Mouse (Mus musculus): ENCODE results near the gene Zmat1.
"Not testable (repeated sequence)": the region's sequence is repeated elsewhere in the genome, so short reads cannot be mapped to it uniquely, and the experiment has no call there.

The Zmat1 gene

DNA sequence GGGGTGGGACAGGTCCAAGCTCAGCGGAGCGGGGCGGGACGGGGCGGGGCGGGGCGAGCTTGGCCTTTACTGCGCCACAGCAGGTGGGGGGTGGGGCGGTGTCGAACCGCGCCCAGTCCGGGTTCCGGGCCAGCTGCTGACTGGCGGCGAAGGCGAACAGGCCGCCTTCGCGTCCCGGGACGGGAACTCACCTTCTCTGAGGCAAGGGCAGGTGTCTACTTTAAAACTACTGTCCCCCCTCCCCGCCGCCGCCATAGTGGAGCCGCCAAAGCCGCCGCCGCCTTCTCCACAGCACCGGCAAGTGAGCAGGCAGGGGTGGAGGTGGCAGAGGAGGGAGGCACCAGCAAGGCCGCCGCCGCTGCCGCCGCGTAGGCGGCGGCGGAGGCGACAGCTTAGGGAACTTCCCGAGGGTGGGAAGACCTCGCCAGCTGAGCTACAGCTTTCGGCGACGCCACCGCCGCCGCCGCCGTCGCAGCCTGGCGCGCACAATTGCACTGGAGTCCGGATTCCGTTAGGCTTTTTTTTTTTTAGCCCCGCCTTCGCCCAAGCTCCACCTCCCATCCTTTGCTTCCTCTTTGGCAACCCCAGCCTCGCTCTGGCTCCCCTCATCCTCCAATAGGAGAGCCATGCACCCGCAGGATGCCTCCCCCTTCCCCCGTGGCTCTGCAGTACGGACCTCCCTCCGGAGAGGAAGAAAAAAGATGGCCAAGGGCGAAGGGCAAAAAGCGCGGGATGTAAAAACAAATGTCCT lies at the start of gene Zmat1:
Gene Zmat1, minus strand, starts transcription at position 490 of the 751 bp plus-strand sequence.
- peak; percentile 95 for DNase-seq

DNA sequence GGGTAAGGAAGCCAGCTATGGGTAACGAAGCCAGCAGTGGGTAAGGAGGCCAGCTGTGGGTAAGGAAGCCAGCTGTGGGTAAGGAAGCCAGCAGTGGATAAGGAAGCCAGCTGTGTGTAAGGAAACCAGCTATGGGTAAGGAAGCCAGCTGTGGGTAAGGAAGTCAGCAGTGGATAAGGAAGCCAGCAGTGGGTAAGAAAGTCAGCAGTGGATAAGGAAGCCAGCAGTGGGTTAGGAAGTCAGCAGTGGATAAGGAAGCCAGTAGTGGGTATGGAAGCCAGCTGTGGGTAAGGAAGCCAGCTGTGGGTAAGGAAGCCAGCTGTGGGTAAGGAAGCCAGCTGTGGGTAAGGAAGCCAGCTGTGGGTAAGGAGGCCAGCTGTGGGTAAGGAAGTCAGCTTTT lies 44.9 kb upstream of the Zmat1 start:
- DNase-seq: not testable (repeated sequence)

DNA sequence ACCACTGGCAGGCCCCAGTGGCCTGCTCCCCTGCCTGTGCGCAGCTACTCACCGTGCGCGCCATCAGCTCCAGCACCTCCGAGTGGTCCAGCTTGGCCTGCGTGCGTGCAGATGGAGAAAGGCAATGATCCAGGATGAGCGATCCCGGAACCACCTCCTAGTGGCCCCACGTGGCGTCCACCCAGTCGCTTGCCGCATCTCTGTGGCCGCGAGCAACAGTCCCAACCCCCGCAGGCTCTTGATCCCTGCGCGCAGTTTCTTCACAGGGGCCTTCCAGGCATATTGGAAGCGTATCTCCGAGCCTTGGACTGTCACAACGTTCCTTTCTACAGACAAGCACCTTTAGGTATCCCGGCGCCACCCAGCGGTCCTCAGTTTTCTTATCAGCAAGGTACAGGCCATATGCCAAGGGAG lies 27.0 kb upstream of the Zmat1 start:
- peak; percentile 69 for DNase-seq

DNA sequence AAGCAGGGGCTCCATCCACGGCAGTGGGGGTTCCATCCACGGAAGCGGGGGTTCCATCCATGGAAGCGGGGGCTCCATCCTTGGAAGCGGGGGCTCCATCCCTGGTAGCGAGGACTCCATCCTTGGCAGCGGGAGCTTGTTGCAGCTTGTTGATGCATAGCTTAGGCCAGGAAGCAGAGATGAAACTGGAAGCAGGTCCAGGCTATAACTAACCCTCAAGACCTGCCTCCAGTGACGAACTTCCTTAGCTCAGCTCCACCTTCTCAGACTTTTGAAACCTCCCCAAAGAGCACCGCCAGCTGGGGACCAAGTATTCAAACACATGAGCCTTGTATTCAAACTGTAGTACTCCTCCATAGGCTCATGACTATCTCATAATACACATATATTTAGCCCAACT lies 16.1 kb upstream of the Zmat1 start:
- DNase-seq: no peak

- no peak for DNase-seq
Measured at GRCm38 (mm10) chrX:135011381-135011780, 2.4 kb upstream of the Zmat1 start.

DNA sequence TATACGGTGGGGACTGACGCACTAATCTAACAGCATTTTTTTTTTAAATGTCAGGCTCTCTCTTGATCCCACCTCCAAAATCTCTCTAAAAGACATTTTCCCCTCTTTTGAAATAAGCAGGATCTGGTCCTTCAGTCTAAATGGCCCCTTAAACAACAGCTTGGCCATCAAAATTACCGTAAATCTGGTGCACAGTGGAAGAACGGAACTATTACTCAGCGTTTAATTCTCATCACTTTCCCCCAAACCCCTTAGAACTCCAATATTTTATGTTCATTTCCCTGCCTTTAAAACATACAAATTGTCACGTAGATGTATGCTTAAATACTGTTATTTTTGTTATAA lies 434 bp upstream of the Zmat1 start:
- no peak for DNase-seq

DNA sequence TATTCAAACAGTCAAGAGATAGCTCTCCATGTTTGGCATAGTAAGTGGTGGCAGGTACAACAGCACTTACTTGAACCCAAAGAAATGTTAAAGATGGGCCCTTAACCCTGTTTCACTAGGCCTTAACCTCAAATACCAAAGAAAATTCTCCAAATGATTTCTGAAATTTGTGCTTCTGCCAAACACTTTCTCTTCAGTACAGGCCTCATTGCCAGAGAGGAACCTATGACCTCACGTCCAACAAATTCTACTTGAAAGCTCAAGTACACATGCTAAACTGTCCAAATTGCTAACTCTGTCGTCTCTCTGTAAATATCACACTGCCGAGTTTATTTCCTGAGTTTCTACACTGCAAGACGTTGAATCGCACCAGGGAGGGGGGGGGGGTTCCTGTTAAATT lies 988 bp downstream of the Zmat1 start:
- no peak for DNase-seq

GRCm38 (mm10) chrX:134964546-134964945 lies 44.5 kb downstream of the Zmat1 start, which contains the start of gene Nxf2:
TSS of gene Nxf2 (minus strand) at chrX:134964754.
- peak; percentile 2 for DNase-seq

GRCm38 (mm10) chrX:134963305-134964094 lies 45.5 kb downstream of the Zmat1 start:
- DNase-seq: peak; percentile 75

GRCm38 (mm10) chrX:134930361-134930760 lies 78.6 kb downstream of the Zmat1 start:
- DNase-seq: peak; percentile 4

DNA sequence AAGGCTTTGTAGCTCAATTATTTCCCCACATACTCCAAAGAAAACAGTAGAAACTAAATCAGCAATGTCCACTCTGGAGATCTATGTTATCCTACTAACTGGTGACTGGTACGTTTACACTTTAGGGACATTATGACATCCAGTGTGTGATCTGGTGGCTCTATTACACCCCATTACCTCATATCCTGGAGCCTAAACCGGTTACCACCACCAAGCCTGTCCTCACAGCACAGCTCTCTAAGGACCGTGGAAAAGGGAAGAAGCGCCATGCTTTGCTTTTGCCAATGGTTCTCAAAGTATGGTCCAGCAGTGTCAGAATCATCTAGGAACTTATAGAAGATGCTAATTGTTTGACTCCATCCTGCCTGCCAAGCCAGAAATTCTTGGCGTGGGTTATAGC lies 79.1 kb downstream of the Zmat1 start:
- no peak for DNase-seq

DNA sequence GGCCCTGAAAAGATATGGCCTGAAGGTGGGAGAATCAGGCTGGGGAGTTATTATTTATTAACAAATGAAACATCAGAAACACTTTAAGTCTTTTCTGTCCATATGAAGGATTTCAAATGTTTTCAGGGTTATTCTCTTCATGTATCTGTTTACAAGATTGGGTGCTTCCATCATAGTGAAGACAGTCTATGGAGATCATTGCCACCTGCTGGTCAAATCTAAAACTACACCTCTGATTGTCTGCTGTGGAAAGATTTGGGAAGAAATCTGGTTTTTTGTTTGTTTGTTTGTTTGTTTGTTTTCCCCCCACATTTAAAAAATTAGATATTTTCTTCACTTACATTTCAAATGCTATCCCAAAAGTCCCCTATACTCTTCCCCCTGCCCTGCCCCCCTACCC lies 84.0 kb downstream of the Zmat1 start:
- no peak for DNase-seq

- no peak for DNase-seq
Measured at GRCm38 (mm10) chrX:134923675-134924424, 85.2 kb downstream of the Zmat1 start.
